Mouse (Mus musculus): Measurements from ENCODE around the gene Crabp2. TPM values are rescaled to one million over a fixed set of nuclear protein-coding genes. Genes with fewer than 3 reads are reported as not detected.

The Crabp2 gene
- total RNA-seq, 2 experiments from 2014 or later: 3.4 to 6.0 TPM

- intact Hi-C loops (cut with DNase I): no loop called here
- no peak for DNase-seq (ENCODE audit: low spot score in 2 of 2)
Observed at GRCm38 (mm10) chr3:87920270-87920943, 28.1 kb upstream of the Crabp2 start.

- DNase-seq (ENCODE audit: low spot score in 2 of 2): no peak
- intact Hi-C loops (cut with DNase I): no loop called here
Observed at GRCm38 (mm10) chr3:87924996-87925395, 23.5 kb upstream of the Crabp2 start.

GRCm38 (mm10) chr3:87927452-87927851 lies 21.0 kb upstream of the Crabp2 start:
- intact Hi-C loops (cut with DNase I): no loop called here
- DNase-seq (ENCODE audit: low spot score in 2 of 2): no peak

- no peak for DNase-seq (ENCODE audit: low spot score in 2 of 2)
- intact Hi-C loops (cut with DNase I): loop anchor here (1.0 kb wide), 3 partner anchors 10 to 44 kb away; partner anchors contain the start of genes Hdgf, Mrpl24 and Prcc
Observed at GRCm38 (mm10) chr3:87929341-87930077, 19.0 kb upstream of the Crabp2 start.

- DNase-seq (ENCODE audit: low spot score in 2 of 2): peak; percentile 99
- intact Hi-C loops (cut with DNase I): loop anchor here (1.0 kb wide), 3 partner anchors 11 to 45 kb away; partner anchors contain the start of genes Hdgf, Mrpl24 and Prcc
Observed at GRCm38 (mm10) chr3:87930078-87930795, 18.2 kb upstream of the Crabp2 start, which contains the start of the genes Isg20l2 and Rrnad1. Gene Isg20l2, plus strand, starts transcription at chr3:87930314. Gene Rrnad1, minus strand, starts transcription at chr3:87930717.

GRCm38 (mm10) chr3:87934026-87934425 lies 14.4 kb upstream of the Crabp2 start:
- intact Hi-C loops (cut with DNase I): loop anchor here (2.0 kb wide), 2 partner anchors 27 to 139 kb away; no protein-coding TSS in a partner anchor
- no peak for DNase-seq (ENCODE audit: low spot score in 2 of 2)

- intact Hi-C loops (cut with DNase I): loop anchor here (2.0 kb wide), 2 partner anchors 26 to 138 kb away; no protein-coding TSS in a partner anchor
- DNase-seq (ENCODE audit: low spot score in 2 of 2): no peak
Observed at GRCm38 (mm10) chr3:87934501-87934900, 14.0 kb upstream of the Crabp2 start.

- no peak for DNase-seq (ENCODE audit: low spot score in 2 of 2)
- intact Hi-C loops (cut with DNase I): loop anchor here (1.0 to 2.0 kb wide), 3 partner anchors 26 to 138 kb away; no protein-coding TSS in a partner anchor
Observed at GRCm38 (mm10) chr3:87935201-87935600, 13.3 kb upstream of the Crabp2 start.

- DNase-seq (ENCODE audit: low spot score in 2 of 2): peak; percentile 70 to 76
- intact Hi-C loops (cut with DNase I): loop anchor here (1.0 to 2.0 kb wide), 3 partner anchors 25 to 137 kb away; no protein-coding TSS in a partner anchor
Observed at GRCm38 (mm10) chr3:87935776-87936175, 12.7 kb upstream of the Crabp2 start.

GRCm38 (mm10) chr3:87940611-87941010 lies 7.9 kb upstream of the Crabp2 start:
- intact Hi-C loops (cut with DNase I): no loop called here
- DNase-seq (ENCODE audit: low spot score in 2 of 2): no peak

GRCm38 (mm10) chr3:87942471-87942870 lies 6.0 kb upstream of the Crabp2 start:
- intact Hi-C loops (cut with DNase I): no loop called here
- DNase-seq (ENCODE audit: low spot score in 2 of 2): no peak

- no peak for DNase-seq (ENCODE audit: low spot score in 2 of 2)
- intact Hi-C loops (cut with DNase I): no loop called here
Observed at GRCm38 (mm10) chr3:87943586-87943985, 4.9 kb upstream of the Crabp2 start.

- no peak for DNase-seq (ENCODE audit: low spot score in 2 of 2)
- intact Hi-C loops (cut with DNase I): no loop called here
Observed at GRCm38 (mm10) chr3:87944838-87945600, 3.4 kb upstream of the Crabp2 start.

GRCm38 (mm10) chr3:87945781-87946540 lies 2.5 kb upstream of the Crabp2 start:
- intact Hi-C loops (cut with DNase I): no loop called here
- no peak for DNase-seq (ENCODE audit: low spot score in 2 of 2)

- intact Hi-C loops (cut with DNase I): no loop called here
- no peak for DNase-seq (ENCODE audit: low spot score in 2 of 2)
Observed at GRCm38 (mm10) chr3:87946541-87946860, 2.0 kb upstream of the Crabp2 start.

GRCm38 (mm10) chr3:87947056-87947810 lies 1.2 kb upstream of the Crabp2 start:
- no peak for DNase-seq (ENCODE audit: low spot score in 2 of 2)
- intact Hi-C loops (cut with DNase I): no loop called here

- intact Hi-C loops (cut with DNase I): no loop called here
- DNase-seq (ENCODE audit: low spot score in 2 of 2): no peak
Observed at GRCm38 (mm10) chr3:87947811-87948199, 661 bp upstream of the Crabp2 start.

Measured in left cerebral cortex, postnatal 36 days (tissue).